7 mouse cellular contexts compared by ENCODE assay signal in the genomic region with DNA sequence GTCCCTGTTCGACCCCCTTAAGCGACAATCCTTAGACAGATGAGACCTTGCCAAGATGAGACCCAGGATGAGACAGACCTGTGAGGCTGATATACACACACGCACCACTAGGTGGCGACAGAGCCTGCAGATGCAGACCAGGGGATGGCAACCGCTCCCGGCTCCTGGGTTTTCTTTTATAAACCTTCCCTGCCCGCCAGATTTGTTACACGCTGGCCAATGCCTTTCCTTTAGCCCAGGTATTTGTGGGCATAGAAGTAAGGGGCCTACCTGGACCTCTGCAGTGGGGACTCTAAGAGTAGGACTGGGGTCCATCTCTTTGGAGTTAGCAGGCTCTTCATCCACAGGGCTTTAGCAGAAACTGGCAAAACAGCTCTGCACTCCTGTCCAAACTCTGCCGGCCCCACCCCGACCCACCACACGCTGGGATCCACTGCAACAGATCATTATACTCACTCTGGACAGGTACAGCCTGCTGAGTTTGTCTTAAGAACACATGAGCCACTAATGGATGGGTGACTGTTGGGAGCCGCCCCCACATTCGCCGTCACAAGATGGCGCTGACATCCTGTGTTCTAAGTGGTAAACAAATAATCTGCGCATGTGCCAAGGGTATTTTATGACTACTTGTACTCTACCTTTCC.
DNase-seq lines count a peak whose midpoint lies in the region; ATAC-seq and TF ChIP-seq lines count a peak whose summit lies in the region.

No protein-coding gene starts in this region.

- no peaks in the 10 kb centered on the region for H3K36me3 ChIP-seq in hindbrain, postnatal 0 days (ENCODE audit: insufficient read depth, low read length)

- TF ChIP-seq CTCF in cortical plate, adult 2 months (IDR thresholded peaks at IDR 0.05; ENCODE audit: extremely low read depth, insufficient read depth, low read length) = peak; percentile 88
- peak; percentile 94 for TF ChIP-seq CTCF in hindbrain, postnatal 0 days (IDR thresholded peaks at IDR 0.05; ENCODE audit: low read depth)

- peak overlapping the region; percentile 58 for H3K4me2 ChIP-seq in hindbrain, postnatal 0 days (ENCODE audit: low read depth, low read length)

- peak overlapping the region; percentile 51 for H3K4me3 ChIP-seq in cortical plate, adult 2 months (ENCODE audit: insufficient read depth, low read length)
- peak overlapping the region; percentile 41 for H3K4me3 ChIP-seq in hindbrain, postnatal 0 days (ENCODE audit: low read length)

- peak; percentile 77 for DNase-seq in ZHBTc4 (ENCODE audit: low read depth, low spot score)
- DNase-seq in gastrocnemius, postnatal 10 days = peak; percentile 72
- peak; percentile 94 for DNase-seq in hindbrain, postnatal 0 days (ENCODE audit: low spot score)
- peak; percentile 52 to 80 for DNase-seq in left cerebral cortex, postnatal 25 days (ENCODE audit: low spot score in 2 of 2)
- peak; percentile 76 for DNase-seq in mesoderm, embryonic 11.5 days (ENCODE audit: low read depth, low spot score)
- DNase-seq in right cerebral cortex, postnatal 4 days = peak; percentile 78

- H3K27me3 ChIP-seq in hindbrain, postnatal 0 days (ENCODE audit: insufficient read depth, low read length) = no peaks in the 10 kb centered on the region

- TF ChIP-seq POLR2A in cortical plate, adult 2 months (IDR thresholded peaks at IDR 0.05; ENCODE audit: extremely low read depth, insufficient read depth, low read length) = no peak

- H3K27ac ChIP-seq in cortical plate, adult 2 months (ENCODE audit: insufficient read depth, low read length) = 0 out of 2 replicates have a peak overlapping the region, but pooled peaks have one; percentile 41
- peak overlapping the region; percentile 77 for H3K27ac ChIP-seq in hindbrain, postnatal 0 days

- peak overlapping the region; percentile 43 for H3K9ac ChIP-seq in hindbrain, postnatal 0 days (replicated peaks; ENCODE audit: low read length)

- 25% methylated on average over 15 of the region's 16 CpGs for WGBS in hindbrain, postnatal 0 days

- peak; percentile 70 for ATAC-seq in hindbrain, postnatal 0 days

- no peaks in the 10 kb centered on the region for H3K9me3 ChIP-seq in hindbrain, postnatal 0 days (ENCODE audit: low read length)

- H3K4me1 ChIP-seq in cortical plate, adult 2 months (ENCODE audit: control insufficient read depth, insufficient read depth, low read length) = 0 out of 2 replicates have a peak, but pooled peaks cover 1% of the 10 kb centered on the region
- H3K4me1 ChIP-seq in hindbrain, postnatal 0 days (ENCODE audit: insufficient read depth, low read length) = 0 out of 2 replicates have a peak, but pooled peaks cover 4% of the 10 kb centered on the region

- intact Hi-C loops in left cerebral cortex, postnatal 25 days (cut with DNase I) = loop anchor here (5.0 to 10.0 kb wide), 2 partner anchors 455 to 642 kb away; no protein-coding TSS in a partner anchor

Comparison
In these comparisons a context has a peak if more than half of its experiments do, and no peak if none do; other contexts are left out.
1. Peak in every context shown above with its lines: DNase-seq, ATAC-seq, H3K4me3 ChIP-seq and H3K27ac ChIP-seq.